Mouse (Mus musculus): ENCODE measurements around the gene Eef2k. TPM values are rescaled to one million over a fixed set of nuclear protein-coding genes. Genes with fewer than 3 reads are reported as not detected.
"Not testable (repeated sequence)": the region's sequence is repeated elsewhere in the genome, so short reads cannot be mapped to it uniquely, and the experiment has no call there.

Eef2k gene
- polyA plus RNA-seq, 1 experiment from 2014 or later: 48.5 TPM

- no peaks in the 10 kb centered on the region for H3K9me3 ChIP-seq (ENCODE audit: control insufficient read depth, low read length)
- WGBS: 86% methylated on average over 4 of the region's 4 CpGs
- no peak overlapping the region for H3K9ac ChIP-seq (ENCODE audit: low read length)
- H3K4me3 ChIP-seq (ENCODE audit: low read length): no peak overlapping the region
- H3K4me1 ChIP-seq (replicated peaks; ENCODE audit: control insufficient read depth, insufficient read depth, low read length): no peaks in the 10 kb centered on the region
- no peak overlapping the region for H3K27ac ChIP-seq (ENCODE audit: low read length)
- H3K27me3 ChIP-seq (ENCODE audit: control insufficient read depth, insufficient read depth, low read depth, low read length): no peaks in the 10 kb centered on the region
- H3K36me3 ChIP-seq (ENCODE audit: control insufficient read depth, insufficient read depth, low read length): peaks cover 35% of the 10 kb centered on the region
- no peak for ATAC-seq (ENCODE audit: low read depth)
- no peak overlapping the region for H3K4me2 ChIP-seq (ENCODE audit: low read depth, low read length)
Observed at GRCm38 (mm10) chr7:120936522-120936921, 93.9 kb downstream of the Eef2k start.

- no peak overlapping the region for H3K27ac ChIP-seq (ENCODE audit: low read length)
- H3K9me3 ChIP-seq (ENCODE audit: control insufficient read depth, low read length): no peaks in the 10 kb centered on the region
- ATAC-seq (ENCODE audit: low read depth): no peak
- WGBS: 60% methylated on average over 9 of the region's 9 CpGs
- no peaks in the 10 kb centered on the region for H3K27me3 ChIP-seq (ENCODE audit: control insufficient read depth, insufficient read depth, low read depth, low read length)
- no peak overlapping the region for H3K4me2 ChIP-seq (ENCODE audit: low read depth, low read length)
- H3K4me3 ChIP-seq (ENCODE audit: low read length): no peak overlapping the region
- H3K9ac ChIP-seq (ENCODE audit: low read length): no peak overlapping the region
- no peaks in the 10 kb centered on the region for H3K4me1 ChIP-seq (replicated peaks; ENCODE audit: control insufficient read depth, insufficient read depth, low read length)
- H3K36me3 ChIP-seq (ENCODE audit: control insufficient read depth, insufficient read depth, low read length): peaks cover 28% of the 10 kb centered on the region
Observed at GRCm38 (mm10) chr7:120938206-120938605, 95.6 kb downstream of the Eef2k start.

GRCm38 (mm10) chr7:120940343-120940742 is 97.7 kb downstream of the Eef2k start:
- ATAC-seq (ENCODE audit: low read depth): 0 out of 2 replicates have a peak, but pooled peaks have one; percentile 47
- H3K4me3 ChIP-seq (ENCODE audit: low read length): no peak overlapping the region
- no peak overlapping the region for H3K27ac ChIP-seq (ENCODE audit: low read length)
- no peaks in the 10 kb centered on the region for H3K4me1 ChIP-seq (replicated peaks; ENCODE audit: control insufficient read depth, insufficient read depth, low read length)
- peaks cover 26% of the 10 kb centered on the region for H3K36me3 ChIP-seq (ENCODE audit: control insufficient read depth, insufficient read depth, low read length)
- H3K9ac ChIP-seq (ENCODE audit: low read length): no peak overlapping the region
- no peak overlapping the region for H3K4me2 ChIP-seq (ENCODE audit: low read depth, low read length)
- no peaks in the 10 kb centered on the region for H3K9me3 ChIP-seq (ENCODE audit: control insufficient read depth, low read length)
- H3K27me3 ChIP-seq (ENCODE audit: control insufficient read depth, insufficient read depth, low read depth, low read length): no peaks in the 10 kb centered on the region
- 94% methylated on average over 12 of the region's 12 CpGs for WGBS

- Histone ChIP-seq H3K4me2 (ENCODE audit: low read depth, low read length) (no peak overlapping the region), H3K36me3 (ENCODE audit: control insufficient read depth, insufficient read depth, low read length) (peaks cover 29% of the 10 kb centered on the region), H3K4me1 (replicated peaks; ENCODE audit: control insufficient read depth, insufficient read depth, low read length) (no peaks in the 10 kb centered on the region), H3K9ac (ENCODE audit: low read length) (no peak overlapping the region), H3K27me3 (ENCODE audit: control insufficient read depth, insufficient read depth, low read depth, low read length) (no peaks in the 10 kb centered on the region), H3K27ac (ENCODE audit: low read length) (no peak overlapping the region), H3K9me3 (ENCODE audit: control insufficient read depth, low read length) (no peaks in the 10 kb centered on the region), H3K4me3 (ENCODE audit: low read length) (no peak overlapping the region)
- no peak for ATAC-seq (ENCODE audit: low read depth)
- WGBS: 90% methylated on average over 6 of the region's 6 CpGs
Observed at GRCm38 (mm10) chr7:120941214-120941613, 98.6 kb downstream of the Eef2k start.

- 74% methylated on average over 1 of the region's 1 CpGs for WGBS
Observed at GRCm38 (mm10) chr7:120942506-120942905, 99.9 kb downstream of the Eef2k start.

GRCm38 (mm10) chr7:120943936-120944509 is 101.4 kb downstream of the Eef2k start:
- no peak for ATAC-seq (ENCODE audit: low read depth)
- WGBS: 70% methylated on average over 7 of the region's 8 CpGs
- Histone ChIP-seq H3K4me2 (ENCODE audit: low read depth, low read length) (no peak overlapping the region), H3K9ac (ENCODE audit: low read length) (no peak overlapping the region), H3K36me3 (ENCODE audit: control insufficient read depth, insufficient read depth, low read length) (peaks cover 25% of the 10 kb centered on the region), H3K4me3 (ENCODE audit: low read length) (no peak overlapping the region), H3K9me3 (ENCODE audit: control insufficient read depth, low read length) (no peaks in the 10 kb centered on the region), H3K27me3 (ENCODE audit: control insufficient read depth, insufficient read depth, low read depth, low read length) (no peaks in the 10 kb centered on the region), H3K27ac (ENCODE audit: low read length) (no peak overlapping the region), H3K4me1 (replicated peaks; ENCODE audit: control insufficient read depth, insufficient read depth, low read length) (no peaks in the 10 kb centered on the region)

More at GRCm38 (mm10) chr7:120942506-120942905, 99.9 kb downstream of the Eef2k start:
- Histone ChIP-seq H3K27me3 (ENCODE audit: control insufficient read depth, insufficient read depth, low read depth, low read length) (no peaks in the 10 kb centered on the region), H3K9ac (ENCODE audit: low read length) (no peak overlapping the region), H3K4me3 (ENCODE audit: low read length) (no peak overlapping the region), H3K4me1 (replicated peaks; ENCODE audit: control insufficient read depth, insufficient read depth, low read length) (no peaks in the 10 kb centered on the region), H3K36me3 (ENCODE audit: control insufficient read depth, insufficient read depth, low read length) (peaks cover 27% of the 10 kb centered on the region), H3K4me2 (ENCODE audit: low read depth, low read length) (no peak overlapping the region), H3K27ac (ENCODE audit: low read length) (no peak overlapping the region), H3K9me3 (ENCODE audit: control insufficient read depth, low read length) (no peaks in the 10 kb centered on the region)
- no peak for ATAC-seq (ENCODE audit: low read depth)

GRCm38 (mm10) chr7:120953591-120953990 is 111.0 kb downstream of the Eef2k start:
- not testable (repeated sequence) for H3K9ac ChIP-seq (ENCODE audit: low read length); H3K4me3 ChIP-seq (ENCODE audit: low read length); ATAC-seq (ENCODE audit: low read depth); H3K4me1 ChIP-seq (replicated peaks; ENCODE audit: control insufficient read depth, insufficient read depth, low read length); H3K9me3 ChIP-seq (ENCODE audit: control insufficient read depth, low read length); H3K27me3 ChIP-seq (ENCODE audit: control insufficient read depth, insufficient read depth, low read depth, low read length); H3K4me2 ChIP-seq (ENCODE audit: low read depth, low read length); H3K27ac ChIP-seq (ENCODE audit: low read length)
- WGBS: 88% methylated on average over 7 of the region's 7 CpGs
- H3K36me3 ChIP-seq (ENCODE audit: control insufficient read depth, insufficient read depth, low read length): peaks cover 11% of the 10 kb centered on the region; the same call in 1 of the 2 replicates

Other genes with a start within 250 kb of the Eef2k start
- gene Uqcrc2, start 207.7 kb upstream of the Eef2k start, polyA plus RNA-seq (2015; fragmentation: Nextera tagmentation; extraction: Ambion mirVana): 173 and 181 TPM in 2 replicates
- gene Pdzd9, start 172.5 kb upstream of the Eef2k start, polyA plus RNA-seq (2015; fragmentation: Nextera tagmentation; extraction: Ambion mirVana): 0.20 and 0.28 TPM in 2 replicates
- gene Mosmo, start 165.2 kb upstream of the Eef2k start, polyA plus RNA-seq (2015; fragmentation: Nextera tagmentation; extraction: Ambion mirVana): 9.8 and 11.7 TPM in 2 replicates
- gene Vwa3a, start 103.5 kb upstream of the Eef2k start, polyA plus RNA-seq (2015; fragmentation: Nextera tagmentation; extraction: Ambion mirVana): 2.3 and 2.9 TPM in 2 replicates
- not detected in 2 replicates for gene Gm5737, start 30.5 kb upstream of the Eef2k start, polyA plus RNA-seq (2015; fragmentation: Nextera tagmentation; extraction: Ambion mirVana)
- gene Polr3e, start 74.9 kb downstream of the Eef2k start, polyA plus RNA-seq (2015; fragmentation: Nextera tagmentation; extraction: Ambion mirVana): 27.7 and 28.3 TPM in 2 replicates
- gene Cdr2, start 139.5 kb downstream of the Eef2k start, polyA plus RNA-seq (2015; fragmentation: Nextera tagmentation; extraction: Ambion mirVana): 8.5 and 9.2 TPM in 2 replicates
- gene Mfsd13b, start 139.7 kb downstream of the Eef2k start, polyA plus RNA-seq (2015; fragmentation: Nextera tagmentation; extraction: Ambion mirVana): 0.23 TPM in 1 of 2 replicates, not detected in the other
- 116 and 117 TPM in 2 replicates for gene Mettl9, start 191.6 kb downstream of the Eef2k start, polyA plus RNA-seq (2015; fragmentation: Nextera tagmentation; extraction: Ambion mirVana)
- 2.3 and 2.4 TPM in 2 replicates for gene Igsf6, start 231.7 kb downstream of the Eef2k start, polyA plus RNA-seq (2015; fragmentation: Nextera tagmentation; extraction: Ambion mirVana)
- 0.05 and 0.31 TPM in 2 replicates for gene Otoa, start 238.8 kb downstream of the Eef2k start, polyA plus RNA-seq (2015; fragmentation: Nextera tagmentation; extraction: Ambion mirVana)